Mouse (Mus musculus): ENCODE measurements around the gene Lmntd1. TPM values are rescaled to one million over a fixed set of nuclear protein-coding genes. Genes with fewer than 3 reads are reported as not detected.

The Lmntd1 gene
- total RNA-seq, 4 experiments from 2014 or later, result 1.1 to 3.6 (median 3.2) TPM

GRCm38 (mm10) chr6:145564671-145565070, 49.4 kb downstream of the Lmntd1 start:
- no peak for DNase-seq (ENCODE audit: low spot score)

- DNase-seq (ENCODE audit: low spot score), result no peak
Measured at GRCm38 (mm10) chr6:145557059-145557992, 56.8 kb downstream of the Lmntd1 start.

GRCm38 (mm10) chr6:145553226-145553625, 60.9 kb downstream of the Lmntd1 start:
- no peak for DNase-seq (ENCODE audit: low spot score)

GRCm38 (mm10) chr6:145552817-145553216, 61.3 kb downstream of the Lmntd1 start:
- DNase-seq (ENCODE audit: low spot score), result no peak

GRCm38 (mm10) chr6:145550993-145551392, 63.1 kb downstream of the Lmntd1 start:
- no peak for DNase-seq (ENCODE audit: low spot score)

GRCm38 (mm10) chr6:145545927-145546641, 68.0 kb downstream of the Lmntd1 start:
- no peak for DNase-seq (ENCODE audit: low spot score)

- DNase-seq (ENCODE audit: low spot score), result no peak
Measured at GRCm38 (mm10) chr6:145544838-145545237, 69.3 kb downstream of the Lmntd1 start.

GRCm38 (mm10) chr6:145544304-145544703, 69.8 kb downstream of the Lmntd1 start:
- DNase-seq (ENCODE audit: low spot score), result no peak

- no peak for DNase-seq (ENCODE audit: low spot score)
Measured at GRCm38 (mm10) chr6:145539568-145539859, 74.6 kb downstream of the Lmntd1 start.

- DNase-seq (ENCODE audit: low spot score), result no peak
Measured at GRCm38 (mm10) chr6:145538787-145539567, 75.1 kb downstream of the Lmntd1 start.

GRCm38 (mm10) chr6:145530464-145530863, 83.7 kb downstream of the Lmntd1 start:
- no peak for DNase-seq (ENCODE audit: low spot score)

- no peak for DNase-seq (ENCODE audit: low spot score)
Measured at GRCm38 (mm10) chr6:145523337-145523736, 90.8 kb downstream of the Lmntd1 start.

GRCm38 (mm10) chr6:145522617-145523016, 91.5 kb downstream of the Lmntd1 start:
- no peak for DNase-seq (ENCODE audit: low spot score)

- DNase-seq (ENCODE audit: low spot score), result no peak
Measured at GRCm38 (mm10) chr6:145517002-145517401, 97.1 kb downstream of the Lmntd1 start.

- DNase-seq (ENCODE audit: low spot score), result no peak
Measured at GRCm38 (mm10) chr6:145515859-145516581, 98.1 kb downstream of the Lmntd1 start.

GRCm38 (mm10) chr6:145511265-145511664, 102.9 kb downstream of the Lmntd1 start:
- DNase-seq (ENCODE audit: low spot score), result no peak

- no peak for DNase-seq (ENCODE audit: low spot score)
Measured at GRCm38 (mm10) chr6:145508828-145509227, 105.3 kb downstream of the Lmntd1 start.

GRCm38 (mm10) chr6:145501751-145502150, 112.4 kb downstream of the Lmntd1 start:
- DNase-seq (ENCODE audit: low spot score), result no peak

- no peak for DNase-seq (ENCODE audit: low spot score)
Measured at GRCm38 (mm10) chr6:145499574-145500546, 114.3 kb downstream of the Lmntd1 start.

GRCm38 (mm10) chr6:145495731-145496130, 118.4 kb downstream of the Lmntd1 start:
- no peak for DNase-seq (ENCODE audit: low spot score)

All from heart, adult 8-10 months (tissue).